Mouse (Mus musculus): ENCODE results near the gene Mnt.

Gene Mnt

DNA sequence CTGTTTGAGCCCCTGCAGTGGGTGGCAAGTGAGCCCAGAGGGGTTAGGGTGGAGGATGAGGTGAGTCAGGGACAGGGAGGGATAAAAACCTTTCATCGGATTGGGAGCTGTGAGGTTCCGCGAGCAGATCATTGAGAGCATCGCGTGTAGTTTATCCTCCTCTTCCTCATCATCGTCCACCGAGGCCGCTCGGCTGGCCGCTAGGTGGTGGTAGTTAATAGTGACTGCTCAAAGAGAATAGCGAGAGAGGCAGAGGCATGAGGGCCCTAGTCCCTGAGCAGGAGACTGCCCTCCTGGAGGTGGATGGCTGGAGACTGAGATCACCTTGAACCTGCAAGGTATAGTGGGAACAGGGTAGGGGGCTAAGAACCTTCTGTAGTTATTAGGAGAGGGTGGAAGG, 32.8 kb downstream of the Mnt start:
- ChIA-PET CTCF (interaction anchor here in 1 of 4 experiments (0.6 kb wide), 1 partner anchor 544 kb away, joined by 3 read pairs; no protein-coding TSS in a partner anchor), POLR2A (interaction anchor here in 1 of 4 experiments (0.6 to 3.2 kb wide), 5 partner anchors 12 to 62 kb away, joined by 3 to 13 read pairs (median 4); partner anchors contain the start of gene Smg6)

DNA sequence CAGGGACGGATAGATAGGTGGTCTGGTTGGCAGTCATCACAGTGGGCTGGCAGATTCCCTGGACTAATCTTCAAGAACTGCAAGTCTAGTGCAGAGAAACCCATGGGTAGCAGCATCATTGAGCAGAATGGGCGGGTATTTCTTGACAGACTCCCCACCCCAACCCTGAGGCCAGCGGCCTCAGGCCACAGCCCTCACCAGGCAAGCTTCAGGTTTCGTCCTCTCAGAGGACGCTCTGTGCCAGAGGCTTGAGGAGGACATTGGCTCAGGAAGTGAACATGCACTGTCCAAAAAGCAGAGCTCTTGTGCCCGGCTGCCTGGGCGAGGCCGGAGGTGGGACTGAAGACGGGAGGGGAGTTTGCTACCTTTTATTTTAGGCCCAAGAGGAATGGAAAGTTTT, 33.7 kb downstream of the Mnt start:
- ChIA-PET POLR2A (interaction anchor here in 2 of 4 experiments (0.6 to 3.2 kb wide), 7 partner anchors 11 to 48 kb away, joined by 3 to 13 read pairs (median 4); no protein-coding TSS in a partner anchor), CTCF (interaction anchor here in 1 of 4 experiments (0.7 kb wide), 1 partner anchor 318 kb away, joined by 10 read pairs; no protein-coding TSS in a partner anchor)

DNA sequence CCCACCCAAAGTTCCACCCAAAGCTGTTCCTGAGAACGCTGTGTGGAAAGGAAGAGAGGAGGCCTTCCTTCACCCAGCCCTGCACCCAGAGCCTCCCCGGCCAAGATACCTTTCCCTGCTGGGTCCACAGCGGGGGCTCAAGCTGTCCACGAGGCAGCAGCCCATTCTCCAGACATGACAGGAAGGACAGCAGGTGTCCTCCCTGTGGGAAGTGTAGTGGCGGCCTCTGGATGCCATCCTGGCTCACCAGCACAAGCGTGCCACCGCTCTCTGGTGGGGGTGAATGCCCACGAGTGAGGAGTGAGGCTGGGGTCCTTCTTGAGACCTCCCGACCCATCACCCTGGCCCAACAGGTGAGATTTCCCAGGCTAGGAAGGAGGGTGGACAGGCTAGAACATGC, 34.5 kb downstream of the Mnt start:
- POLR2A ChIA-PET, result interaction anchor here in 1 of 4 experiments (1.0 to 3.2 kb wide), 3 partner anchors 10 to 23 kb away, joined by 4 to 13 read pairs (median 5); no protein-coding TSS in a partner anchor
- CTCF ChIA-PET, result interaction anchor here in 1 of 4 experiments (0.5 kb wide), 1 partner anchor 38 kb away, joined by 4 read pairs; no protein-coding TSS in a partner anchor

DNA sequence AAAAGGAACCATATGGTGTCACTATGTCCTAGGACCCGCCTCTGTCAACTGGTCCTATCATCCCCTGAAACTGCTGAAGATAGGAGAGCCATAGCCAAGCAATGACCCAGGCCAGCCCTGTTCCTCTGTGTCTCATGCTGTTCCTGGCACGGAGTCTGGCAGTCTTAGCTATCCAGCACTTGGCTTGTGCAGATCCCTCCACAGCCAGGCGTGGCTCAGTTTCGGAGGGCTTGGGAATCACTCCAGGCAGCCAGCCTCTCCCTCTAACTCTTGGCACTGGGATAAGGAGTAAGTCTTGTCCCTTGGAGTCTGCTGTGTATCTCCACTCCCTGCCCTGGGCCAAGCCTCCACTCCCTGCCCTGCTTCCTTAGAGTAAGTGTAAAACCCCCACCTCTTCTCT, 35.9 kb downstream of the Mnt start:
- POLR2A ChIA-PET, result interaction anchor here in 2 of 4 experiments (0.7 to 1.3 kb wide), 4 partner anchors 10 to 96 kb away, joined by 3 to 5 read pairs (median 4); partner anchors contain the start of gene Mettl16 (in 1 of the 2)
- CTCF ChIA-PET, result no interaction called here

DNA sequence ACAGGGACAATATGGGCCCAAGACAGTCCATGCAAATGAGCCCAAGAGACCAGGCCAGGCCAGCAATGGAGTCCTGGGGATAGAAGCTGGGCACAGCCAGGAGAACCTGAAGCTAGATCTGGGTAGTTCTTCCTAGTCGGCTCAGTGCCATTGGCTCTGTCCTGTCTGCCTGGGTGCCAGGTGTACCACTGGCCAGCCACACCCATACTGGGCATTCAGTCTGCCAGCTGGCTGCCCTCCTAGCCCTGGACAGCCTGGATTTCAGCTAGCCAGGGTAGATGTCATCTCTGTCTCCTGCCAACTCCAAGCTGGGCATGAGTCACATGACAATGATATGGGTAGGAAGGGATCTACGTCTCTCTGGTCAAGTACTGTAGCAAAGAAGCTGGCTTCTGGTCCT, 36.5 kb downstream of the Mnt start:
- CTCF ChIA-PET, result interaction anchor here in 1 of 4 experiments (0.9 to 2.0 kb wide), 3 partner anchors 9 to 303 kb away, joined by 3 to 7 read pairs (median 5); partner anchors contain the start of gene Hic1
- POLR2A ChIA-PET, result interaction anchor here in 2 of 4 experiments (0.5 to 2.7 kb wide), 11 partner anchors 9 to 97 kb away, joined by 3 to 8 read pairs (median 4); partner anchors contain the start of genes Mettl16 (in 2 of the 2) and Sgsm2 (in 1 of the 2)

DNA sequence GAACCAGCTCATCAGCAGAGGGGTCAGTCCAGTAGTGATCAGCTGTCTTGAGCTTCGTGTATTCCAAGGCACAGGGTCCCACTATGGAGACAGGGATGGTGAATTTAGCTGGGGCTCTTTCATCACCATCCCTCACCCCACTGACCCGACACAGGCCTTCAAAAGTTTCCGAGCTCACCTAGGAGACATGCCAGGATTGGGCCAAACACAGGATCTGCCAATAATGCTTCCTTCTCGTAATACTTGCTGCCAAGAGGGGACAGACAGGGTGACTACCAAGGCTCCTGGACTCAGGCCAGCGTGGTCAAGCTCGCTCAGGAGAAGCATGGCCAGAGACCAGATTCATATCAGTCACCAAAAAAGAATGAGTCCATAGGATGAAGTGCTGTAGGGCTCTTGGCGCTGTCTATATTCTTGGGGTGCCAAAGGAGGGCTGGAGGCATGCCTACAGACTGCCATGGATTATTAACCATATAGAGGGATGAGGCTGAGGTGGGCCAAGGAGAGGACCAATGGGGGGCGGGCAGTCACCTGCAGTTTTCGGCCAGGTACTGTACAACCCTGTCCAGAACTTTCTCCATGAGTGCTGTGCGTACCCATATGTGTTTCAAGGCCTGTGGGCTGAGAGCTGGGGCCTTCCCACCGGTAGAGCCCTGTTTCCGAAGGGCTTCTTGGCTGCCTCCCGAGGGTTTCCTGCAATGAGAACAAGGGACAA, 37.5 kb downstream of the Mnt start:
- POLR2A ChIA-PET, result interaction anchor here in 2 of 4 experiments (0.6 to 2.7 kb wide), 15 partner anchors 9 to 1686 kb away, joined by 3 to 11 read pairs (median 5); partner anchors contain the start of genes Mettl16 (in 1 of the 2), Sgsm2 (in 1 of the 2) and Tsr1 (in 1 of the 2)
- CTCF ChIA-PET, result interaction anchor here in 2 of 4 experiments (0.7 to 2.0 kb wide), 6 partner anchors 9 to 302 kb away, joined by 3 to 7 read pairs (median 4); partner anchors contain the start of gene Hic1 (in 1 of the 2)

DNA sequence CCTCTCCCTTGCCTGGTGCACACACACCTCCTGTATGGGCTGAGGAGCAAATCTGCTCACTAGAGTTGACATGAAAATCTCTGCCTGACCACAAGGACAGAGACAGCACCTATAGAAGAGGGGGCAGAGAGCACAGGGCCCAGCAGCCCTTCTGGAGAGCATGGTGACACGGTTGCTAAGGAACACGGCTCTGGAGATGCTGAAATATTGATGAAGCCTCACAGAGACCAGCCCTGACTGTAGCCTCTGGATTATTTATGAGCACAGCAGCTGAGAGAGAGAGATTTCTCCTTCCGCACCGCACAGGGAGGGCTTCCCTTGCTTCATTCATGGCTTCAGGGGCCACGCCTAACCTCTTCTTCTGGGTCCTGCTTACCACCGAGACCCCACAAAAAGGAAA, 38.9 kb downstream of the Mnt start:
- ChIA-PET POLR2A (interaction anchor here in 2 of 4 experiments (0.9 to 2.7 kb wide), 12 partner anchors 9 to 46 kb away, joined by 3 to 11 read pairs (median 4); partner anchors contain the start of genes Sgsm2 (in 1 of the 2) and Tsr1 (in 1 of the 2)), CTCF (interaction anchor here in 1 of 4 experiments (1.0 to 1.4 kb wide), 2 partner anchors 21 to 24 kb away, joined by 3 to 4 read pairs; no protein-coding TSS in a partner anchor)

DNA sequence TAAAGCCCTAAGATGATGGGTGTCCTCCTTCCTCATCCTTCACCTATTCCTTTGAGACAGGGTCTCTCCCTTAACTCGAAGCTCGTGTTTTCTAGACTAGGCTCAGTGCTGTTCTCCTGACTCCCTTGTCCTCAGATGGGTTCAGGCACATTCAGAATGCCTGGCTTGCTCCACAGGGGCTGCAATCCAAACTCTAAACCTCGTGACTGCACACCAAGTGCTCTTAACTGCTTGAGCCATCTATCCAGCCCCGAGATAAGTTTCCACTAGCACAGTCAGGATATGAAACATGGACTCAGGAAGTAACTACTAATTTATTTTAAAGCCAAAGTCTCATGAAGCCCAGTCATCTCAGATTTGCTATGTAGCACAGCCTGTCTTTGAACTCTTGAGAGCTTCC, 39.8 kb downstream of the Mnt start:
- ChIA-PET POLR2A (interaction anchor here in 2 of 4 experiments (1.0 to 2.5 kb wide), 6 partner anchors 11 to 38 kb away, joined by 3 to 11 read pairs (median 4); partner anchors contain the start of gene Tsr1 (in 1 of the 2)), CTCF (interaction anchor here in 2 of 4 experiments (0.9 to 1.0 kb wide), 2 partner anchors 23 kb away, joined by 3 to 5 read pairs; no protein-coding TSS in a partner anchor)

DNA sequence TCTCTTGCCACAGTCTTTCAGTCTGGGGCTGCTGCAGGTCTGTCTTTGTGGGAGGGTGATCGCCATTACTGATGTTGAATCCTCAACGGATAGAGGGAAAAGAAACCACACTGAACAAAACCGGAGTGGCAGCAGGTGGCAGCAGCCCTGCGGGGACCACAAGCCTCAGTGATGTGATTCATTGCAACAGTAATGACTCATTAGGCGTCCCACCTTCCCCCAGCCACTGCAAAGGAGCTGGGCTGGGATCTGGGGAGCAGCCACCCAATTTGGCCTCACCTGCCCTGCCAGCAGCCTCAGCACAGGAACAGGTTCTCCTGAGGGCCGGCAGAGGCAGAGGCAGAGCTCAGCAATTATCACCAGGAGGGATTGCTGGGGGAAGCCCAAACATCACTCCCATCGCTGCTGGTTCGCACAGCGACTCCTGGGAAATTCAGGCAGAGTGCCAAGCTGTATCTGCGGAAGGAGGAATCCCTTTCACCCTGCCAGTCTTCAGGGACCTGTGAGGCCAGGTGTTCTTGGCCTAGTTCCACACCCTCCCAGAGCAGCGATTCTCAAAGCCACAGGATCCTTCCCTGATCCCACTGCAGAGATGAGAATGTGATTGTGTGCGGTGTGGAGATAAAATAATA, 40.4 kb downstream of the Mnt start:
- CTCF ChIA-PET, result interaction anchor here in 2 of 4 experiments (0.9 to 1.0 kb wide), 2 partner anchors 23 kb away, joined by 3 to 5 read pairs; no protein-coding TSS in a partner anchor
- POLR2A ChIA-PET, result interaction anchor here in 2 of 4 experiments (0.6 to 2.5 kb wide), 6 partner anchors 11 to 119 kb away, joined by 3 to 11 read pairs (median 4); partner anchors contain the start of gene Tsr1 (in 1 of the 2)

DNA sequence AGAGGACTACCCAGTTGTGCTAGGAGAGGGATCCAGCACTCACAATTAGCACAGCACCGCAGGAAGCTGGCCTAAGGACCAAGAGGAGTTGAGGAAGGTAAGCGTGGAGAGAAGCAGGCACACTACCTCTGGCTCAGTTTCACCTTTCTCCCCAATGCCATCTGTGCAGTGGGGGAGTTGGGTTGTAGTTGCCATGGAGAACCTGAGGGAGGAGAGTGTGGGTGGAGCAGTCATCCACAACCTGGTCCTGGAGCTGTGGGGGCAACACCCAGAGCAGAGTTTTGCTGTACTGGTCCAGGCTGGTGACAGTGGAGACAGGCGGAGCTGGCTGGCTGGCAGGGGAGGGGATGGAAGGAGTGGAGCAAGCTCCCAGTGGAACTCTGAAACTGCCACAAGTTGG, 43.9 kb downstream of the Mnt start:
- ChIA-PET POLR2A (interaction anchor here in 3 of 4 experiments (0.8 to 5.5 kb wide), 12 partner anchors 11 to 104 kb away, joined by 3 to 32 read pairs (median 4); partner anchors contain the start of genes Mettl16 (in 1 of the 3), Mnt (in 1 of the 3), Smg6 (in 1 of the 3) and Srr (in 1 of the 3)), CTCF (interaction anchor here in 1 of 4 experiments (0.6 kb wide), 1 partner anchor 194 kb away, joined by 7 read pairs; no protein-coding TSS in a partner anchor)

DNA sequence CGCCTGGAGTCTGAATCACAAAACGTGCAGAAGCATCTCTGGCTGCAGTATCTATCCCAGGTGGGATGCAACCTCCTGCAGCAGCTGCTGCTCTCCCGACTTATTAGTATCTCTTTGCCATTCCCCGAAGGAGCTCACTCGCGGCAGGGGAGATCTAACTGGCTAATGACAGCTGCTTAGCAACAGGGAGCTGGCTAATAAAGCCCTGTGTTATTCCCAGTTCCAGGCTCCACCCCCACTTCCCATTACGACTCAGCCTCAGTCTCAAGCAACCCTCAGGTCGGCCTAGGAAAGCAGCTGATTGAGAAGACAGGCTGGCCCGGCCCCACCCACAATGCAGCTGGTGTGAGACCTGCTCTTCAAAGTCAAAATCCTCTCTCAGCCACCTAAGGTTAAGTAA, 46.1 kb downstream of the Mnt start:
- POLR2A ChIA-PET, result interaction anchor here (0.6 to 5.5 kb wide), 51 partner anchors 9 to 585 kb away, joined by 3 to 32 read pairs (median 3); partner anchors contain the start of genes Tsr1 (in 3 of the 4), Sgsm2 (in 2 of the 4), Mettl16 (in 1 of the 4) and Mnt (in 1 of the 4)
- CTCF ChIA-PET, result interaction anchor here in 2 of 4 experiments (0.8 to 1.2 kb wide), 4 partner anchors 9 to 634 kb away, joined by 3 to 7 read pairs (median 4); partner anchors contain the start of gene Hic1 (in 1 of the 2)

DNA sequence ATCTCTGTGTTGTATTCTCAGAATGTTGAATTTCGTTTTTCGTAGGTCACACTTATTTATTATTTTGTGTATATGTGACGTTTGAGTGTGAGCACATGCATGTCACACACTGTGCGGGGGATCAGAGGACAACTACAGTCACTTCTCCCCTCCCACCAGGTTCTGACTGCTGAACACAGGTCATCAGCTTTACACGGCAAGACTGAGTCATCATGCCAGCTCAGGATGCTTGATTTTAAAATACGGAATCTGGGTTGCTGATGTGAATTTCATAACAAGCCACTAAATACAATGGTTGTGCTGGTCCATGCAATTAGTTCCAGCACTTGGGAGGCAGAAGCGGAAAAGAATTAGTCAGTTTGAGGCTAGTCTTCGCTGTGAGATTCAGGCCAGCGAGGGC, 50.3 kb downstream of the Mnt start:
- POLR2A ChIA-PET, result interaction anchor here in 3 of 4 experiments (0.8 to 1.9 kb wide), 12 partner anchors 10 to 44 kb away, joined by 3 to 21 read pairs (median 5); partner anchors contain the start of genes Sgsm2 (in 3 of the 3), Smg6 (in 2 of the 3), Srr (in 2 of the 3) and Tsr1 (in 2 of the 3)
- CTCF ChIA-PET, result interaction anchor here in 2 of 4 experiments (0.6 to 0.9 kb wide), 2 partner anchors 43 to 103 kb away, joined by 3 to 4 read pairs; no protein-coding TSS in a partner anchor

DNA sequence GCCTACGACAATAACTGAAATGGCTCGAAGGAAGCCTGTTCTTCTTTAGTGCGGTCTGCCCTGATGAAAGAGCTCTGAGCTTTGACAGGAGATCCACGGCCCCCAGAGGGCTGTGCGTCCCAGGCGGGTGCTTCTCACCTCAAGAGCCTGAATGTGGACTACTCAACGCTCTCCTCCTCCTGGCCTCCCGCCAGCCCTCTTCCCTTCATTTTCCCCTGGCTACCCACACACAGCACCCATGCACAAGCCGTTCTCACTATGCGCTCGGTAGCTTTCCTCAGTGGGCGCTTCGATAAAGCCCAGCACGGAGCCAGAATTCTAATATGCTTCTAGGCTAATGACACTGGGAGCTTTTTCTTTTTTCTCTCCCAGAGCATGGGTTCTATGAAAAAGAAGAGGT, 51.3 kb downstream of the Mnt start:
- ChIA-PET CTCF (interaction anchor here in 2 of 4 experiments (0.6 to 1.0 kb wide), 4 partner anchors 12 to 133 kb away, joined by 3 to 5 read pairs (median 4); no protein-coding TSS in a partner anchor), POLR2A (interaction anchor here in 3 of 4 experiments (0.5 to 2.2 kb wide), 20 partner anchors 10 to 127 kb away, joined by 3 to 21 read pairs (median 3); partner anchors contain the start of genes Sgsm2 (in 3 of the 3), Tsr1 (in 3 of the 3), Smg6 (in 2 of the 3) and Srr (in 2 of the 3))

DNA sequence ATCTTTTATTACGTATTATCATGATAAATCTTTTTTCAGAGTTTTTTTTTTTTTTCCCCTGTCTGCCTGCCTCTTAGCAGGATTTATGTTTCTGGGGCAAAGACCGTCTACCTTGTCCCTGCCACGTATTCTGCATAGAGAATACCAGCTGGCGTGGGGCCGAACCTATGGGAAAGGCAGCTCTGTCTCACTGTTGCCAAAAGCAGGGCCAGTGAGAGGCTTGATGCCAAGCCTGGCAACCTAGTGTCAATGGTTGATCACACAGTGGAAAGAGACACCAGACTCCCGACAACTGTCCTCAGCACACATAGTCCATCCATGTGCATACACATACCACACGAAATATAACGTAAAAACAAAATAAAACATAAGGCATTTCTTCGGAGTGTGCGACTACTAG, 52.4 kb downstream of the Mnt start:
- CTCF ChIA-PET, result interaction anchor here in 1 of 4 experiments (0.7 kb wide), 1 partner anchor 13 kb away, joined by 7 read pairs; no protein-coding TSS in a partner anchor

DNA sequence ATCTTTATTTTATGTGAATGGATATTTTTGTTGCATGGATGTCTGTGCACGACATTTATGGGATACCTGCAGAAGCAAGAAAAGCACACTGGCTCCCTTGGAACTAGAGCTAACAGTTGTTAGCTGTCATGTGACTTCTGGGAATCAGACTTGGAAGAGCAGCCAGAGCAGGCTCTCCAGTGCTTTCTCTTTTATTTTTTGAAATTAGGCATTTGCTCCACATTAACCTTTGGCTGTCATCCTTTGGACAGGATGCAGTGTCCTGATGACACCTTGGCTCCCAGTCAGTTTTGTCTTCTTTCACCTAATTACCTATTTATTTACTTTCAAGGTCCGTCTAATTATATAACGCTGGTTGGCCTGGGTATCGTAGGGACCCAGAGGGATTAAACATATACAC, 63.9 kb downstream of the Mnt start:
- POLR2A ChIA-PET, result interaction anchor here in 2 of 4 experiments (1.5 to 24.9 kb wide), 4 partner anchors 18 to 64 kb away, joined by 4 to 481 read pairs (median 46); partner anchors contain the start of genes Mnt (in 1 of the 2), Smg6 (in 1 of the 2) and Srr (in 1 of the 2)
- CTCF ChIA-PET, result no interaction called here

More for the DNA sequence above, 52.4 kb downstream of the Mnt start:
- POLR2A ChIA-PET, result interaction anchor here in 2 of 4 experiments (0.8 to 2.2 kb wide), 2 partner anchors 13 to 18 kb away, joined by 4 read pairs; no protein-coding TSS in a partner anchor

All from embryonic stem cell, embryonic (primary cell).